Mouse (Mus musculus) mature B cell (primary cell): Measurements from ENCODE around the gene Dnajc8.

ENCODE experiments used
- in situ Hi-C: fragments of 300-500 bp; cut with MboI; formaldehyde crosslinking; loops from 2 replicates; pipeline ENCODE4 v1.14.3; 2019

Dnajc8 gene

GRCm38 (mm10) chr4:132535406-132536121, at the start of gene Dnajc8:
Gene Dnajc8 (plus strand): TSS chr4:132535550.
- in situ Hi-C loops, result no loop called here

GRCm38 (mm10) chr4:132488521-132488920, 46.8 kb upstream of the Dnajc8 start:
- in situ Hi-C loops, result no loop called here

DNA sequence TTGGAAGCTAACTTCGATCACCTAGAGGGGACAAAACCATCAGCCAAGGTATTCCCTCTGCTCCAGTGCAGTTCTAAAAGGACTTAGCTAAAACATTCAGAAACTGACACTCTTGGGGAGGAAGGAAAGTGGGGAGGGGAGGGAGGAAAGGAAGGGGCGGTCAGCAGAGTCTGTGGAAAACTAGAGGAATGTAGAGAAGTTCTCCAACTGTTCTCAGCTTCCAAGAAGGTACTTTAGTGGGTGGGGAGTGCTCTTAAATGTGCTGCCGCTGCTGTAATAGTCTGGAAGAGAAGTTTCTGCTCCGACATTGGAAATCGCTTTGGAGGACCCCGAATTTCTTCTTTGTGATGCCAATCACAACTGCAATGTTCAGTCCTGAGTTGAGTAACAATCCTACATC, 46.4 kb upstream of the Dnajc8 start:
- in situ Hi-C loops, result no loop called here

GRCm38 (mm10) chr4:132490273-132491010, 44.9 kb upstream of the Dnajc8 start:
- in situ Hi-C loops, result no loop called here

DNA sequence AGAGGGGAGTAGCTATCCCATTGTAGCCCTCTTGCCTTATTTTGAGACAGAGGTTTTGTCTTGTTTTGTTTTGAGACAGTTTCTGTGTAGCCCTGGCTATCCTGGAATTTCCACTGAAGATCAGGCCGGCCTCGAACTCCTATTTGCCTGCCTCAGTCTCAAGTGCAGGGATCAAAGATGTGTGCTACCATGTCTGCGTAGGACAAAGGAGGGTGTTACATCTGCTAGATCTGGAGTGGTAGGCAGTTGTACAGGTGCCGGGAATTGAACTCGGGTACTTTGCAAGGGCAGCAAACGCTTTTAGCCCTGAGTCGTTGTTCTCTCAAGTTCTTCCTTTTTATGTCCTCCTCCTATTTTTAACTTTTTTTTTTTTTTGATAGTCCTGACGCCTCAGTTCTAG, 44.3 kb upstream of the Dnajc8 start:
- in situ Hi-C loops, result no loop called here

DNA sequence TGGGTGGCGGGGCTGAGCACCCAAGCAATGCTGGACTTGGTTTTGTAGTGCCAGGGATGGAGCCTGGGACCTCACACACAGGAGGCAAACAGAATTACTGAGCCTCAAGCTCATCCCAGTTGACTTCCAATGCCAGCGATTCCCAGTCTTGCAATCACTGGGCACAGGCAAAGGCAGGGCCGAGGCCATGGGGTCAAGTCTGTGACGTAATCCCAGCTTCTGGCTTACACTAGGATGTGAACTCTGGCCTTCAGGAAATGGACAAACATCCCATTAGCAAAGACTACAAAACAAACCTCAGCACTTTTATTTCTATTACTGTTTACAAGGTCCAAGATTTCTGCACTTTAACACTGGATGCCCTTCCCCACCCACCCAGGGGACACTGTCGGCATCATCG, 43.6 kb upstream of the Dnajc8 start:
- in situ Hi-C loops, result no loop called here

GRCm38 (mm10) chr4:132492178-132493060, 42.9 kb upstream of the Dnajc8 start:
- in situ Hi-C loops, result no loop called here

DNA sequence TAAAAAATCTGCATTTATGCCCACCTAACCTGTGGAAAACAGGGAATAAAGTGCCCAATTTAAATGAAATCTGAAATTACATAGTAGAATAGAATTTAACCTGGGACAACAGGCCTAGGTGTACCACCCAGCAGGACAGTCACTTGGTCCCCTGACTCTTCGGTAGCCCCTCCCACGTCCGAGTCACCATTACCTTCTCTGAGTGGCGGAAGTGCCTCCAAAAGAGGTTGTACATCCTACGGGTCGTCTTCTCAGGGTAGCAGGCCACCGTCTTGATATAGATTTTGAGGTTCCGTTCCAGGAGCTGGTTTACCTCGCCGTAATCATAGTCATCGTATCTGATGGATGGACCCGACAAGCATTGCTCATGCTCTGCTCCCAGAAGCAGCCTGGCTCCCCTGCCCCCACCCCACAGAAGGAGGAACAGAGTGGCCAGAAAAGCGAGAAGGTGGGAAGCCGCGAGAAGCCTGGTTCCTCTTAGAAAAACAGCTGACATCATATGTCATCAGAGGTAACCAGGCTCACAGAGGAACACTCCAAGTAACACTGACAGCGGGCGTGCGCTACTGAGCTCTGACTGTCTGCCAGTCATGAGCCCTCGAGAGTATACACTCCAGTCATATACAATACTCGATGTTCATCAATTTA, 41.0 kb upstream of the Dnajc8 start:
- in situ Hi-C loops, result no loop called here

- in situ Hi-C loops, result no loop called here
Observed at GRCm38 (mm10) chr4:132501639-132502038, 33.7 kb upstream of the Dnajc8 start.

GRCm38 (mm10) chr4:132503344-132503743, 32.0 kb upstream of the Dnajc8 start:
- in situ Hi-C loops, result no loop called here

GRCm38 (mm10) chr4:132505034-132505738, 30.2 kb upstream of the Dnajc8 start:
- in situ Hi-C loops, result no loop called here

GRCm38 (mm10) chr4:132505800-132506199, 29.6 kb upstream of the Dnajc8 start:
- in situ Hi-C loops, result no loop called here

- in situ Hi-C loops, result no loop called here
Observed at GRCm38 (mm10) chr4:132506250-132506649, 29.1 kb upstream of the Dnajc8 start.

GRCm38 (mm10) chr4:132507210-132507609, 28.1 kb upstream of the Dnajc8 start:
- in situ Hi-C loops, result no loop called here

- in situ Hi-C loops, result loop anchor here (10.0 kb wide), 1 partner anchor 45 kb away; the partner anchor contains the start of gene Med18
Observed at GRCm38 (mm10) chr4:132509621-132510296, 25.6 kb upstream of the Dnajc8 start.

- in situ Hi-C loops, result loop anchor here (10.0 kb wide), 1 partner anchor 46 kb away; the partner anchor contains the start of gene Med18
Observed at GRCm38 (mm10) chr4:132510352-132510798, 25.0 kb upstream of the Dnajc8 start, which contains the start of gene Sesn2. Gene Sesn2 (minus strand): TSS chr4:132510501.

DNA sequence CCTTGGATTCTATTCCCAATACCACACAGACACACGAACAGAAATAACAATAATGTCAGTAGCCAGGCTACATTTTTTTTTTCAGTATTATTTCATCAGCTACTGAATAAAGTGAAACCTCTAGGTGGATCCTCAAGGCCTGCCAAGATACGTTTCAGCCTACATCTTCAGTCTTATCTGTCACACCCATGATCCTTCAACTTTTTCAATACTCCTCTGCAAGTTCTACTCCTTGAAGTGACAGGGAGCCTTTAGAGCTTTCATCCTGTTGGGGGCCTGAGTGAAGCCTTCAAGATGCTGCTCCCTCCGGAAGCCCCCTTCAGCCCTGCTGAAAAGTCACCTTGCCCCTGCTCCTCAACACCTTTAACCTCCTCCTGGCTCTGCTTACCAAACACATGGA, 23.3 kb upstream of the Dnajc8 start:
- in situ Hi-C loops, result loop anchor here (10.0 kb wide), 1 partner anchor 47 kb away; the partner anchor contains the start of gene Med18

- in situ Hi-C loops, result loop anchor here (10.0 kb wide), 1 partner anchor 49 kb away; the partner anchor contains the start of gene Med18
Observed at GRCm38 (mm10) chr4:132513395-132514273, 21.7 kb upstream of the Dnajc8 start.

GRCm38 (mm10) chr4:132514555-132515135, 20.7 kb upstream of the Dnajc8 start:
- in situ Hi-C loops, result loop anchor here (10.0 kb wide), 1 partner anchor 50 kb away; the partner anchor contains the start of gene Med18
